Mouse (Mus musculus) kidney, embryonic 15.5 days (tissue): Measurements from ENCODE around the gene Etfbkmt. TPM values are rescaled to one million over a fixed set of nuclear protein-coding genes. Genes with fewer than 3 reads are reported as not detected.

Experiments used
- ATAC-seq: fragments of 200-750 bp; cut with Nextera tagmentation; replicated peaks from 2 replicates; pipeline ENCODE4 v1.8.0; 2017; ENCODE audit warnings: moderate TSS enrichment; ENCODE audit not compliant: low FRiP score
- H3K27ac ChIP-seq: fragments of 300-500 bp; sonication (generic); 2 replicates; pipeline ENCODE4 v1.5.1; 2015; ENCODE audit warnings: mild to moderate bottlenecking, inconsistent platforms
- H3K27me3 ChIP-seq: fragments of 300-500 bp; sonication (generic); 2 replicates; pipeline ENCODE4 v1.6.1; 2015; ENCODE audit warnings: inconsistent platforms
- H3K36me3 ChIP-seq: fragments of 300-500 bp; sonication (generic); 2 replicates; pipeline ENCODE4 v1.6.1; 2015; ENCODE audit warnings: inconsistent platforms
- H3K4me1 ChIP-seq: fragments of 300-500 bp; sonication (generic); 2 replicates; pipeline ENCODE4 v1.6.1; 2015; ENCODE audit warnings: inconsistent platforms
- H3K4me2 ChIP-seq: fragments of 300-500 bp; sonication (generic); 2 replicates; pipeline ENCODE4 v1.6.1; 2015; ENCODE audit warnings: moderate library complexity, mild to moderate bottlenecking, inconsistent platforms
- H3K4me3 ChIP-seq: fragments of 300-500 bp; sonication (generic); replicated peaks from 2 replicates; pipeline ENCODE4 v1.5.1; 2015; ENCODE audit warnings: mild to moderate bottlenecking, inconsistent platforms
- H3K9ac ChIP-seq: fragments of 300-500 bp; sonication (generic); 2 replicates; pipeline ENCODE4 v1.6.1; 2015; ENCODE audit warnings: mild to moderate bottlenecking, inconsistent platforms
- H3K9me3 ChIP-seq: fragments of 300-500 bp; sonication (generic); replicated peaks from 2 replicates; pipeline ENCODE4 v1.6.1; 2016; ENCODE audit warnings: inconsistent platforms
- WGBS: fragments of 180-500 bp; shearing (Covaris S2); methylation state at CpG from one replicate; pipeline ENCODE4 v1.1.7; 2015; ENCODE audit warnings: mixed read lengths; 5-methylcytosine and 5-hydroxymethylcytosine counted together
- polyA plus RNA-seq: library from polyadenylated mRNA; unstranded; fragments of >200 nt; fragmentation: Nextera tagmentation; extraction: Ambion mirVana; gene quantifications from 2 replicates; pipeline ENCODE4 v1.2.1, GENCODE M21; 2015

The Etfbkmt gene
- polyA plus RNA-seq, 1 experiment from 2014 or later, result 20.4 TPM

DNA sequence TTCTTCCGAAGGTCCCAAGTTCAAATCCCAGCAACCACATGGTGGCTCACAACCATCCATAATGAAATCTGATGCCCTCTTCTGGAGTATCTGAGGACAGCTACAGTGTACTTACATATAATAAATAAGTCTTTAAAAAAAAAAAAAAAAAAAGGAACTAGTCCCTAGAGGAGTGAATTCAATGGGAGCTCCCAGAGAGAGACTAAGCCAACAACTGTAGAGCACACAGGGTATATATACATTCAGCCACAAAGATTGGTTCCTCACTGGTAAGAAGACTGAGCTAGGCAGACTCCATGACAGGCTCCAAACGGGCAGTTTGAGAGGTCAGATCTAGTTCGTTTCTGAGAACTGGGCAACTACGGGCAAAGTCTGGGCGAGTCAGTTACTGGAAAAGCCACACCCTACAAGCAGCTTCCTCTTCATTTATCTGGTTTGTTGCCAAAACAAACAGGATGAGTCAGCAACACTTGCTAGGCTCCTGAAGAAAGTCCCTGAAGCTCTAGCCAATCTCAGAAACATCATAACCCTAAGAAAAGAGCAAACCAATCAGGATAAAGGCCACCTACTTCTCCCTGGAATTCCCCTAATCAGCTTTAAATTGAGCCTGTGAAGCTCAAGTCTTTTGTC, 53.7 kb downstream of the Etfbkmt start:
- peak; percentile 31; the same call in 1 of the 2 replicates for ATAC-seq
- Histone ChIP-seq H3K9ac (no peak overlapping the region), H3K4me2 (no peak overlapping the region), H3K27ac (no peak overlapping the region), H3K4me3 (no peak overlapping the region), H3K4me1 (peaks cover 10% of the 10 kb centered on the region; the same call in 1 of the 2 replicates), H3K27me3 (no peaks in the 10 kb centered on the region), H3K9me3 (no peaks in the 10 kb centered on the region), H3K36me3 (no peaks in the 10 kb centered on the region)
- WGBS, result 74% methylated on average over 5 of the region's 5 CpGs

DNA sequence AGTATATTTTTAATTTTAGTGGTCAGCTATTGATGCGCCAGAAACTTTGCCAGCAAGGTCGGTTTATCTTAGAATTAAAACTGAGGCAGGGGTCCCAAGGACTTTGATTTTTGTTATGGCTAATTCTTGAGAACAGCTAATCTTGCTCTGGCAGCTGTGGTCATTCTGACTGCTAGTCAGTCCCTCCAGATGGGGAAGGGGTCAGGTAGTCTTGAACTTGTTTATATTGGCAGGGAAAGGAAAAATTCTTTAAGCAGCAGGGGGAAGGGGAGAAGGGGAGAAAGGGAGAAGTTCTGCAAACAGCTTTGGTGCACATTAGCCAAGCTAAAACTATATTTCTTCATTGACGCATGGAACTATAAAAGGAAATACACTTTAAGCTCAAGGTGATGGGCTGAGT, 57.5 kb downstream of the Etfbkmt start:
- H3K4me1 ChIP-seq, result peaks cover 6% of the 10 kb centered on the region; the same call in 1 of the 2 replicates
- no peaks in the 10 kb centered on the region for H3K9me3 ChIP-seq
- H3K36me3 ChIP-seq, result no peaks in the 10 kb centered on the region
- no peak overlapping the region for H3K4me2 ChIP-seq
- no peak overlapping the region for H3K4me3 ChIP-seq
- H3K27ac ChIP-seq, result peak overlapping the region; percentile 78
- peak; percentile 72 for ATAC-seq
- no peaks in the 10 kb centered on the region for H3K27me3 ChIP-seq
- no peak overlapping the region for H3K9ac ChIP-seq
- WGBS, result 40% methylated on average over 3 of the region's 3 CpGs

DNA sequence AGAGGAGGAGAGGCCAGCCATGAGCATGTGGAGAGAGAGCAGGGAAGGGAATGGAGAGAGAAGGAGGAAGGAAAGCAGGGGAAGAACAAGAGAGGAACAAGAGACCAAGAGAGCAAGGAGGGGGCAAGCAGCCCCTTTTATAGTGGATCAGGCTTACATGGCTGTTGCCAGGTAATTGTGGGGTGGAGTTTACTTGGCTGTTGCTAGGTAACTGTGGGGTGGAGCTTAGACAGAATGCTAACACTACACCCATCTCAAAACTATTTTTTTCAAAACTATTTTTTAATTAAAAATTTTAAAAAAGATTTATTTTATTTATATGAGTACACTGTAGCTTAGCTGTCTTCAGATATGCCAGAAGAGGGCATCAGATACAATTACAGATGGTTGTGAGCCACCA, 58.9 kb downstream of the Etfbkmt start:
- no peak for ATAC-seq
- H3K36me3 ChIP-seq, result no peaks in the 10 kb centered on the region

More for the DNA sequence above, 58.9 kb downstream of the Etfbkmt start:
- no peak overlapping the region for H3K9ac ChIP-seq
- no peaks in the 10 kb centered on the region for H3K27me3 ChIP-seq
- H3K9me3 ChIP-seq, result no peaks in the 10 kb centered on the region
- no peak overlapping the region for H3K4me2 ChIP-seq
- H3K4me1 ChIP-seq, result peaks cover 6% of the 10 kb centered on the region; the same call in 1 of the 2 replicates
- no peak overlapping the region for H3K27ac ChIP-seq
- H3K4me3 ChIP-seq, result no peak overlapping the region

Other genes starting within 250 kb of the Etfbkmt start
- 17.1 and 19.5 TPM in 2 replicates for gene Caprin2, start 243.6 kb upstream of the Etfbkmt start, polyA plus RNA-seq
- gene Sinhcaf, start 193.4 kb upstream of the Etfbkmt start, polyA plus RNA-seq, result 144 and 158 TPM in 2 replicates
- gene Dennd5b, start 38.2 kb upstream of the Etfbkmt start, polyA plus RNA-seq, result 9.1 and 9.6 TPM in 2 replicates
- not detected in 2 replicates for gene Gm10203, start 9.7 kb upstream of the Etfbkmt start, polyA plus RNA-seq
- 31.2 and 35.7 TPM in 2 replicates for gene Amn1, start 48.9 kb downstream of the Etfbkmt start, polyA plus RNA-seq
- gene Resf1, start 169.6 kb downstream of the Etfbkmt start, polyA plus RNA-seq, result 54.9 and 61.5 TPM in 2 replicates